Mouse (Mus musculus) heart, postnatal 0 days (tissue): Measurements from ENCODE around the gene Ccdc107.

Experiments used
- CTCF ChIP-seq: IDR thresholded peaks from 2 replicates; pipeline ENCODE4 v1.5.1; 2016; ENCODE audit warnings: antibody characterized with exemption, control low read depth, low read depth
- EP300 ChIP-seq: IDR thresholded peaks from 2 replicates; pipeline ENCODE4 v1.6.1; 2016; ENCODE audit warnings: antibody characterized with exemption, low read depth

DNA sequence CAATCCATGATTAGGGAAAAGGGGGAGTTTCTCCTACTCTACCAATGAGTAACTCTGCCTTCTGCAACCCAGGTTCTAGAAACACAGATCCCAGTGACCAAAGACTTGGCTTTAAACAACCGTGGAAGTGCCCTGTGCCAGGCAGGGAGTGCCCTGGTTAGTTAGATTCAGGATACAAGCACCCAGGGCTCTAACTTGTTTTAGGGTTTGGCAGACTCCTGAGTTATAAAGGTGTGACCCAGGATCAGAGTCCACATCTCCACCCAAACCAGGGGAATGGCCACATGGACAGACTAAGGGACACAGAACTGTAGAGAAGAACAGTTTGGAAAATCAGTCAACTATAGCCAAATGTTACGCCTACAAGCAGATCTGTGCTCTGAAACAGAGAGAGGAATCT is 10.3 kb downstream of the Ccdc107 start:
- TF ChIP-seq CTCF (no peak), EP300 (no peak)
